Mouse (Mus musculus) midbrain, embryonic 15.5 days (tissue): ENCODE data around the gene Yipf3. TPM values are rescaled to one million over a fixed set of nuclear protein-coding genes. Genes with fewer than 3 reads are reported as not detected.

Experiments
- ATAC-seq: fragments of 200-750 bp; cut with Nextera tagmentation; replicated peaks from 2 replicates; pipeline ENCODE4 v1.8.0; 2017; ENCODE audit warnings: moderate TSS enrichment
- H3K27ac ChIP-seq: fragments of 300-500 bp; sonication (generic); 2 replicates; pipeline ENCODE4 v1.5.1; 2015; ENCODE audit warnings: mild to moderate bottlenecking, inconsistent platforms
- H3K27me3 ChIP-seq: fragments of 300-500 bp; sonication (generic); replicated peaks from 2 replicates; pipeline ENCODE4 v1.6.1; 2015; ENCODE audit warnings: inconsistent platforms
- H3K36me3 ChIP-seq: fragments of 300-500 bp; sonication (generic); replicated peaks from 2 replicates; pipeline ENCODE4 v1.6.1; 2015; ENCODE audit warnings: inconsistent platforms
- H3K4me1 ChIP-seq: fragments of 300-500 bp; sonication (generic); 2 replicates; pipeline ENCODE4 v1.6.1; 2015; ENCODE audit warnings: inconsistent platforms
- H3K4me2 ChIP-seq: fragments of 300-500 bp; sonication (generic); 2 replicates; pipeline ENCODE4 v1.6.1; 2015; ENCODE audit warnings: inconsistent platforms, mild to moderate bottlenecking, moderate library complexity
- H3K4me3 ChIP-seq: fragments of 300-500 bp; sonication (generic); 2 replicates; pipeline ENCODE4 v1.5.1; 2015; ENCODE audit warnings: mild to moderate bottlenecking, inconsistent platforms
- H3K9ac ChIP-seq: fragments of 300-500 bp; sonication (generic); 2 replicates; pipeline ENCODE4 v1.6.1; 2015; ENCODE audit warnings: mild to moderate bottlenecking, inconsistent platforms
- H3K9me3 ChIP-seq: fragments of 300-500 bp; sonication (generic); 2 replicates; pipeline ENCODE4 v1.6.1; 2016; ENCODE audit warnings: inconsistent platforms
- whole genome bisulfite sequencing: fragments of 180-500 bp; shearing (Covaris S2); methylation state at CpG from one replicate; pipeline ENCODE4 v1.1.7; 2015; ENCODE audit warnings: mixed read lengths; 5-methylcytosine and 5-hydroxymethylcytosine counted together
- polyA plus RNA-seq: library from polyadenylated mRNA; unstranded; fragments of >200 nt; fragmentation: Nextera tagmentation; extraction: Ambion mirVana; gene quantifications from 2 replicates; pipeline ENCODE4 v1.2.1, GENCODE M21; 2015

Gene Yipf3
- polyA plus RNA-seq, 1 experiment from 2014 or later = 95.2 TPM

DNA sequence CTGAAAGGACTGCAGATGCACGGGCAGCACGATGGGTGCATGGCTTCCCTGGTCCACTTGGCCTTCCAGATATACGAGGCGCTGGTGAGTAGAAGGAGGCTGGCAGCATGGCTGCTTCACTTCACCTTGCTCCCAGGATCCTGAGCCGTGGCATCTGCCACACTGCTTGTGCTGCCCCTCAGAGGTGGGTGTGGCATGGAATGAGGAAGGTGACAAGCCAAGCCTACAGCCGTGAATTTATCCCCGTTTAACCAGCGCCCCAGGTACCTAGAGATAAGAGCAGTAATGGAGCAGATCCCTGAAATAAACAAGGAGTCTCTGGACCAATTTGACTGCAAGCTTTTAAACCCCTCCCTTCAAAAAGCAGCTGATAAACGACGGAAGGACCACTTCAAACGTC is 6.4 kb upstream of the Yipf3 start:
- WGBS = 83% methylated on average over 11 of the region's 11 CpGs
- Histone ChIP-seq H3K4me1 (peaks cover 4% of the 10 kb centered on the region; the same call in 1 of the 2 replicates), H3K27ac (no peak overlapping the region), H3K36me3 (peaks cover 77% of the 10 kb centered on the region), H3K4me2 (no peak overlapping the region), H3K9me3 (no peaks in the 10 kb centered on the region), H3K4me3 (no peak overlapping the region), H3K27me3 (no peaks in the 10 kb centered on the region), H3K9ac (no peak overlapping the region)
- no peak for ATAC-seq

DNA sequence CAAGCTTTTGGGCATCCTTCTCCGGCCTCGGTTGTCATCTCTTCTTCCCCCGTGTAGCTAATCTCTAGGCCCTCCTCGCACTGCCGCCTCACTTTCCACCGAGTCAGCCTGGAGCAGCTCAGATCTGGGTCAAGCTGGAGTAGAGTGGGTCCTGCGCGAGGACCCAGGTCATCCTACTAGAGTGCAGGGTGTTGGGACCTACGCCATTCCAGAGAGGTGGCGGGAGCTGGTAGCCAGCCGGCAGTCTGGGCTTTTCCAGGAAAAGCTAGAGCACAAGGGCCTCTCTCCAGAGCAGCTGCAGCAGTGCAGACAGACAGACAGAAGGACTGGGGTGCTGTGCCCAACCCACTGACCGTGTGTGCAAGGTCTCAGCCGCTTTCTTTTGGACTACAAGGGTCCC is 5.6 kb upstream of the Yipf3 start:
- Histone ChIP-seq H3K27me3 (no peaks in the 10 kb centered on the region), H3K4me2 (no peak overlapping the region), H3K27ac (no peak overlapping the region), H3K9me3 (no peaks in the 10 kb centered on the region), H3K4me3 (no peak overlapping the region), H3K36me3 (peaks cover 69% of the 10 kb centered on the region), H3K9ac (no peak overlapping the region), H3K4me1 (peaks cover 12% of the 10 kb centered on the region)
- ATAC-seq = no peak
- 92% methylated on average over 13 of the region's 13 CpGs for WGBS

DNA sequence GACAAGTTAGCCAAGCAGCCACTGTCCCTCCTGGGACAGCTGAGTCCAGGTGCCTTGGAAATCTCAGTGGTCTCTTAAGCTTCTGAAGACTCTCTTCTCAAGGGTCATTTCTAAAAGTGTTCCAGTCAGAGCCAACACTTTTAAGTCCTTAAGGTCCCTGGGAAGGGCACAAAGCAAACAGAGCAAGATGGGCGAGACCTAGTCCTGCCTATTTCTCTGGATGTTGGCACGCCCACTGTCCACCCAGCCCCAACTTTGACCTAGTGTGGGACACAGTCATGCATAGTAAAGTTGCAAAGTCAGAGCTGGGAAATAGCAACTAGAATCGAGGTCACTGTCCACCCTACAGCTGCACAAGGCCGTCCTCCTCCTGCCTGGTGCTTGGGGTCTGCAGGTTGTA is 4.9 kb upstream of the Yipf3 start:
- H3K9ac ChIP-seq = no peak overlapping the region
- no peak for ATAC-seq
- H3K9me3 ChIP-seq = no peaks in the 10 kb centered on the region
- peaks cover 65% of the 10 kb centered on the region for H3K36me3 ChIP-seq
- no peak overlapping the region for H3K4me3 ChIP-seq
- H3K27ac ChIP-seq = no peak overlapping the region
- H3K4me1 ChIP-seq = peaks cover 12% of the 10 kb centered on the region
- H3K27me3 ChIP-seq = no peaks in the 10 kb centered on the region
- 95% methylated on average over 4 of the region's 4 CpGs for WGBS
- H3K4me2 ChIP-seq = no peak overlapping the region

DNA sequence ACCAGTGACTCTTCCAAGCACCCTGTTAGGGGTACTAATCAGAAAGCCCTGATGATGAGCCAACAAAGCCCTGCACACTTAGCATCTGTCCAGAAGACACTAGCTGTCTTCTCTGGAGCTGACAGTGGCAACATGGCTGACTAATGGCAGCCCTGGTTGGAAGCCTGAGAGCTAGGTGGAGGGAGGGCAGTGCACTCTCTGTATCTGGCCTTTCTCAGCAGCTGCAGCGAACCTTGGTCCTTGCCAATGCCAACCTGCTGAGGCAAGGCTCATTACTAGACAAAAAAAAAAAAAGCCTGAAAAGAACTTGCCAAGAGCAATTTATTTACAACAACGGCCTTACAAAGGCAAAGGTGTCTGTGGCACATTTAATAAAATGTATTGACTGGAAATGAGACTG is 4.3 kb upstream of the Yipf3 start:
- 79% methylated on average over 2 of the region's 2 CpGs for WGBS
- no peak overlapping the region for H3K27ac ChIP-seq
- H3K36me3 ChIP-seq = peaks cover 65% of the 10 kb centered on the region
- no peak overlapping the region for H3K4me2 ChIP-seq
- H3K4me3 ChIP-seq = no peak overlapping the region
- no peaks in the 10 kb centered on the region for H3K9me3 ChIP-seq
- H3K9ac ChIP-seq = no peak overlapping the region
- peaks cover 15% of the 10 kb centered on the region for H3K4me1 ChIP-seq
- no peak for ATAC-seq
- H3K27me3 ChIP-seq = no peaks in the 10 kb centered on the region

DNA sequence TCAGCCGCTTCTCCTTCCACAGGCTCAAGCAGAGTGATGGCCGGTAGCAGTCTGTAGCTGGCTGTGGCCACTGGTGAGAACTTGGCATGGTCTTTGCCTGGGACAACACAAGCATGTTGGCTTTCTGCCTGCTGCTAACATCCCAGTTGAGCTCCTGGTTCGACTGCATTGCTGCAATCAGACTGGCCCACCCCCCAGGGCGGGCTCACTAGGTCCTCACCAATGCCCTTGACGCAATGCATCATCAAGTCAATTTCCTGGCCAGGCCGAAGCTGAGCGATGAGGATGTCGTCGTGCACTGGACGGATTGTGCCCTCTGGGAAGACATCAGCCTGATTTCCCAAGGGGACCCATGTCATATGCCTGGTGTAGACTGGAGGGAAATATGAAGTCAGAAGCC is 3.3 kb upstream of the Yipf3 start:
- H3K9ac ChIP-seq = no peak overlapping the region
- no peak overlapping the region for H3K4me3 ChIP-seq
- WGBS = 78% methylated on average over 10 of the region's 10 CpGs
- H3K27me3 ChIP-seq = no peaks in the 10 kb centered on the region
- peaks cover 58% of the 10 kb centered on the region for H3K36me3 ChIP-seq
- peaks cover 25% of the 10 kb centered on the region for H3K4me1 ChIP-seq
- H3K4me2 ChIP-seq = no peak overlapping the region
- H3K27ac ChIP-seq = no peak overlapping the region
- no peak for ATAC-seq
- no peaks in the 10 kb centered on the region for H3K9me3 ChIP-seq

- Histone ChIP-seq H3K4me2 (peak overlapping the region; percentile 79), H3K27ac (peak overlapping the region; percentile 83), H3K9ac (peak overlapping the region; percentile 96), H3K4me3 (peak overlapping the region; percentile 88), H3K36me3 (peaks cover 54% of the 10 kb centered on the region), H3K27me3 (no peaks in the 10 kb centered on the region), H3K4me1 (peaks cover 29% of the 10 kb centered on the region), H3K9me3 (no peaks in the 10 kb centered on the region)
- ATAC-seq = no peak; the same call in none of the 2 replicates
- under 1% methylated on average over 37 of the region's 37 CpGs for WGBS
Observed at GRCm38 (mm10) chr17:46248189-46248522, 276 bp downstream of the Yipf3 start.

DNA sequence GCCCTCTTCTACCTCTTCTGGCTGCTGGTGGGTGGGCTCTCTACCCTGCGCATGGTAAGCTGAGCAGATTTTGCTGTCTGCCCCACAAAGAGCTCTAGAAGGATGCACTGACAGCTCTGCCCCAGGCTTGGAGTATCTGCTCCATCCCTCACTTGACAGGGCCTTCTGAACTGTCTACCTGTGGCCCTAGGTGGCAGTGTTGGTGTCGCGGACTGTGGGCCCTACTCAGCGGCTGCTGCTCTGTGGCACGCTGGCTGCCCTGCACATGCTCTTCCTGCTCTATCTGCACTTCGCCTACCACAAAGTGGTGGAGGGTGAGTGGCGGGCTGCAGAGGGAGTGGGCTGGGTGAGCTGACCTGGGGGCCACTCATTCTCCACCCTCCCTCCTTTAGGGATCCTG is 3.3 kb downstream of the Yipf3 start:
- H3K27me3 ChIP-seq = 0 out of 2 replicates have a peak, but pooled peaks cover 3% of the 10 kb centered on the region
- no peak overlapping the region for H3K4me3 ChIP-seq
- H3K9ac ChIP-seq = no peak overlapping the region
- no peak overlapping the region for H3K27ac ChIP-seq
- H3K36me3 ChIP-seq = peaks cover 29% of the 10 kb centered on the region
- no peak for ATAC-seq
- no peaks in the 10 kb centered on the region for H3K9me3 ChIP-seq
- H3K4me2 ChIP-seq = no peak overlapping the region
- H3K4me1 ChIP-seq = peaks cover 50% of the 10 kb centered on the region
- WGBS = 81% methylated on average over 7 of the region's 7 CpGs

GRCm38 (mm10) chr17:46252571-46253451 is 4.9 kb downstream of the Yipf3 start:
- WGBS = 57% methylated on average over 14 of the region's 14 CpGs
- Histone ChIP-seq H3K9me3 (no peaks in the 10 kb centered on the region), H3K9ac (peak overlapping the region; percentile 96; the same call in 1 of the 2 replicates), H3K4me2 (peak overlapping the region; percentile 66), H3K27me3 (0 out of 2 replicates have a peak, but pooled peaks cover 3% of the 10 kb centered on the region), H3K4me1 (peaks cover 40% of the 10 kb centered on the region), H3K27ac (peak overlapping the region; percentile 85), H3K4me3 (peak overlapping the region; percentile 78), H3K36me3 (peaks cover 29% of the 10 kb centered on the region)
- ATAC-seq = no peak

GRCm38 (mm10) chr17:46253452-46254084 is 5.7 kb downstream of the Yipf3 start, which contains the start of gene Lrrc73:
Lrrc73 (plus strand) TSS chr17:46253531.
- H3K27me3 ChIP-seq = 0 out of 2 replicates have a peak, but pooled peaks cover 3% of the 10 kb centered on the region
- peak within 1 kb of the TSS; percentile 85 for H3K27ac ChIP-seq
- 2% methylated on average over 43 of the region's 48 CpGs for WGBS
- no peaks in the 10 kb centered on the region for H3K9me3 ChIP-seq
- peak within 1 kb of the TSS; percentile 96 for H3K9ac ChIP-seq
- peaks cover 37% of the 10 kb centered on the region for H3K4me1 ChIP-seq
- peak within 1 kb of the TSS; percentile 66 for H3K4me2 ChIP-seq
- peaks cover 29% of the 10 kb centered on the region for H3K36me3 ChIP-seq
- peak; percentile 91 for ATAC-seq
- peak within 1 kb of the TSS; percentile 78 for H3K4me3 ChIP-seq

- Histone ChIP-seq H3K36me3 (peaks cover 31% of the 10 kb centered on the region), H3K27ac (peak overlapping the region; percentile 85), H3K27me3 (0 out of 2 replicates have a peak, but pooled peaks cover 3% of the 10 kb centered on the region), H3K9me3 (no peaks in the 10 kb centered on the region), H3K4me2 (peak overlapping the region; percentile 66), H3K9ac (peak overlapping the region; percentile 96), H3K4me3 (peak overlapping the region; percentile 78), H3K4me1 (peaks cover 32% of the 10 kb centered on the region)
- under 1% methylated on average over 54 of the region's 54 CpGs for WGBS
- ATAC-seq = peak; percentile 40
Observed at GRCm38 (mm10) chr17:46254106-46254505, 6.2 kb downstream of the Yipf3 start.

DNA sequence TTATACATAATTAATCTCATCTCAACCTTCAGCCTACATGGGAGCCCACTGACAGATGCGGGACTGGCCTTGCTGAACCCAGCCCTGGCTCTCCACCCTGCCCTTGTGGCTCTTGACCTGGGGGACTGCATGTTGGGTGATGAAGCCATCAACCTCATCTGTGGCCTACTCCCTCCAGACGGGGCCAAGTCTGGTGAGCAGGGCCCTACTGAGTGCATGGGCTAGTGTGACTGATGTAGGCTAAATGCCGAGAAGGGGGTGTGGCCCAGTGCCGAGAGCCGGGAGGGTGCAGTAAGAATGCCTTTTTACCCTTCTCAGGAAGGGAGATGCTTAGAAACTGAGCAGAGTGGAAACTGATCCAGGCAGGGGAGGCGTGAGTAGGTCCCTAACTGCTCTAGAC is 7.3 kb downstream of the Yipf3 start:
- no peak overlapping the region for H3K27ac ChIP-seq
- peak overlapping the region; percentile 78 for H3K4me3 ChIP-seq
- H3K36me3 ChIP-seq = peaks cover 24% of the 10 kb centered on the region
- WGBS = 27% methylated on average over 6 of the region's 6 CpGs
- no peak for ATAC-seq
- H3K27me3 ChIP-seq = 0 out of 2 replicates have a peak, but pooled peaks cover 3% of the 10 kb centered on the region
- H3K4me2 ChIP-seq = peak overlapping the region; percentile 66
- H3K4me1 ChIP-seq = peaks cover 25% of the 10 kb centered on the region
- no peaks in the 10 kb centered on the region for H3K9me3 ChIP-seq
- H3K9ac ChIP-seq = peak overlapping the region; percentile 96

DNA sequence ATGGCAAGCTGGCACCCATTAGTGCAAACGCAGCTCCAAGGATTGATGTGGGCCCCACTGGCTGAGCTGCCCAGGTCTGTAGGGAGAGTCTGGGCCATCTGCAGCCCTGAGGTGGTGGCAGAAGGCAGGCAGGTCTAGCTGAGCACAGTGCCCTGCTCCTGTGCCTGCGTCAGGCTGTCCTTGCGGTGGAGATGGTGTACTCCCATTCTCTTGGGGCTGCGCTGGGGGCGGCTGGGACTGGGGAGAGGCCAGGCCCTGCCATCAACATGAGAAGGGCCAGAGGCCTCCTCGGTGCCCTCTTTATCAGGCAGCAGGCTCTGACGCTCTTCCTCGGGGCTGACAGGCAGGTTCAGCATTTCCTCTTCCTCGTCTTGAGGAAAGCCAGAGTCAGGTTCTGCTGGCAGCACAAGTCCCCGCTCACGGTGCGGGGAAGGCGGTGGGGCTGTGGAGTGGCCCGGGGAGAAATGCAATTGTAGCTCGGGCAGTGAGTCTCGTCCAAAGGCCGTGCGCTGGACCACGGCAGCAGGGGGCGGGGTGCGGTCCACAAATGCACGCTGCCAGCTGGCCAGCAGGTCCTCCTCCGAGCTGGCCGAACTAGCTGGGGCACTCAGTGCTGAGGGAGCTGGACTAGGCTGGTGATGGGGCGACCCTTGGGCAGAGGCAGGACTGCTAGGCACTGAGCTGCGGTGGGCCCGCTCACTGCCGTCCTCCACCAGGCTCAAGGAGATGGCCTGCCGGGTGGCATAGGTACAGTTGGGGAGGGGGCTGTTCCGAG is 10.6 kb downstream of the Yipf3 start:
- 81% methylated on average over 30 of the region's 30 CpGs for WGBS
- no peak for ATAC-seq
- Histone ChIP-seq H3K36me3 (peaks cover 2% of the 10 kb centered on the region; the same call in 1 of the 2 replicates), H3K4me1 (peaks cover 19% of the 10 kb centered on the region), H3K4me3 (no peak overlapping the region), H3K9ac (no peak overlapping the region), H3K9me3 (no peaks in the 10 kb centered on the region), H3K27ac (no peak overlapping the region), H3K4me2 (no peak overlapping the region), H3K27me3 (0 out of 2 replicates have a peak, but pooled peaks cover 3% of the 10 kb centered on the region)
